Mouse (Mus musculus) stomach, postnatal 0 days (tissue): ENCODE measurements at regions not wholly inside any gene's neighbourhood (a gene's known extent, or its start where the extent isn't known, plus 50 kb on each side); places are given as distances from the start of the nearest gene placed in this dataset.

ENCODE experiments used
- CTCF ChIP-seq: IDR thresholded peaks from 2 replicates; pipeline ENCODE4 v1.5.1; 2016; ENCODE audit warnings: antibody characterized with exemption, low read depth, mild to moderate bottlenecking, moderate library complexity
- EP300 ChIP-seq: optimal IDR thresholded peaks from 2 replicates; pipeline ENCODE3; 2016; ENCODE audit warnings: antibody characterized with exemption

- TF ChIP-seq CTCF: no peak
- no peak for TF ChIP-seq EP300
Measured at GRCm38 (mm10) chr11:63524254-63524653, 395.5 kb downstream of the Pmp22 start.
